Mouse (Mus musculus) G1E (cell line): ENCODE measurements around the gene Marc2.

Experiments used
- CTCF ChIP-seq: IDR thresholded peaks from 2 replicates; pipeline ENCODE4 v1.5.1; 2012; ENCODE audit warnings: low read depth, low read length, inconsistent platforms, mixed read lengths
- GATA1 ChIP-seq: IDR thresholded peaks from 2 replicates; pipeline ENCODE4 v1.6.1; 2012; ENCODE audit warnings: borderline replicate concordance, low read length, inconsistent platforms, mixed read lengths
- GATA2 ChIP-seq: IDR thresholded peaks from 2 replicates; pipeline ENCODE4 v1.6.1; 2012; ENCODE audit warnings: low read depth, low read length, inconsistent platforms, borderline replicate concordance
- POLR2AphosphoS5 ChIP-seq: IDR thresholded peaks from 2 replicates; pipeline ENCODE4 v1.6.1; 2012; ENCODE audit warnings: low read depth, low read length, inconsistent platforms; ENCODE audit not compliant: insufficient replicate concordance
- TAL1 ChIP-seq: conservative IDR thresholded peaks from 2 replicates; pipeline ENCODE4 v1.6.1; 2012; ENCODE audit warnings: low read depth, low read length, inconsistent platforms, mixed read lengths

DNA sequence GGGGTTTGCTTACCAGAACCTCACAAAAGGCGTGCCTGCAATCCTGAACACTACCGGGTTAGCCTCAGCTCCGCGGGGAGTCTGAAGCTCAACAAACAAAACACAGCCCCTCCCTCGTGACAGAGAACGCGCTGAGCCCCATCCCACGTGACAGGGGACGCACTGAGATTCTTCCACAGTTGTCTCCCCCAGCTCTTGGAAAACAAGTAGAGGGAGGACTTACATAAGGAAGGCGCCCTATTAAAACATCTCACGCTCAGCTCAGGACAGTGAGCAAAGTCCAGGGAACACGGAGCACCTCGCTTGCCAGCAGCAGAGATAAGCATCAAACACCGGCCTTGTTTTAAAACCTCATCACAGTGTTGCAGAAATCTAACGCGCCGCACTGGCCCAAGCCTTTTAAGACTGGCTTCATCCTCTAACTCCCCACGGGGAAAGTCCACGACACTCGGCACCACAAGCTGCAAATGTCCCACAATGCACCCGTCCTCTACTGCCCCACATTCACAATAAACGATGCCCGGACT lies 19.0 kb downstream of the Marc2 start:
- TF ChIP-seq CTCF (no peak), POLR2AphosphoS5 (no peak), GATA1 (no peak), GATA2 (no peak), TAL1 (no peak)
